In the genomic region with DNA sequence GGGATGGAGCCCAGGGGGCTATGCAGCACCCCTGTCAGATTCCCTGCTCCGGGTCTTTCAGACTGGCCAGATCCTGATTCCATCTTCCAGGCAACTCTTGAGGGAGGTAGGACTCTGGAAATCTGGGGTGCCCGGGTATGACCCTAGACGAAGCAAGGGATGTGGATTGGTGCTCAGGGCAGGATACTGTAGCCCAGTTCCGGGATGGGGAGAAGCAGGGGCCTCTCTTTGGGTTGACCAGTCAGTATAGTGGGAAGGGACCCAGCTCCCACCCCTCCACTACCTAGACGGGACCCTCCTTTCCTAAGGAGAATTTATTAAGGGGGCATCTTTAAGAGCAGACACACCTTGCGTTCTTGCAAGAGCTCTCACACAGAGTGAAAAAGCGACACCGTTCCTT, we compare ENCODE assay signal across 10 mouse cellular contexts. TPM values are rescaled to one million over a fixed set of nuclear protein-coding genes. Genes with fewer than 3 reads are reported as not detected.
A peak's percentile ranks its signal among the peaks of the same experiment; 100 is the strongest.
DNase-seq lines count a peak whose midpoint lies in the region; ATAC-seq and TF ChIP-seq lines count a peak whose summit lies in the region.
"Had no signal": no experiment of that assay in that cellular context is flagged by ENCODE, and none has a peak within 500 bp of the region (broad histone marks: within the 10 kb centered on the region; RNA-seq: fewer than 3 reads in every experiment).

No protein-coding gene starts in this region.

- peak overlapping the region; percentile 23 for H3K9ac ChIP-seq in forebrain, embryonic 11.5 days (ENCODE audit: low read length)
- peak overlapping the region; percentile 25; the same call in 1 of the 2 replicates for H3K9ac ChIP-seq in hindbrain, postnatal 0 days (replicated peaks; ENCODE audit: low read length)
- peak overlapping the region; percentile 33; the same call in 1 of the 2 replicates for H3K9ac ChIP-seq in neural tube, embryonic 12.5 days

- H3K4me2 ChIP-seq in forebrain, embryonic 11.5 days (ENCODE audit: low read depth, low read length, severe bottlenecking) = peak overlapping the region; percentile 29
- peak overlapping the region; percentile 49 for H3K4me2 ChIP-seq in hindbrain, postnatal 0 days (ENCODE audit: low read depth, low read length)
- peak overlapping the region; percentile 53 for H3K4me2 ChIP-seq in neural tube, embryonic 12.5 days (replicated peaks)

- H3K27ac ChIP-seq in layer of hippocampus, adult 2 months = peak overlapping the region; percentile 14; the same call in 1 of the 2 replicates
- no peak overlapping the region for H3K27ac ChIP-seq in forebrain, embryonic 11.5 days (ENCODE audit: low read depth, low read length)
- peak overlapping the region; percentile 69 for H3K27ac ChIP-seq in hindbrain, postnatal 0 days
- H3K27ac ChIP-seq in neural tube, embryonic 12.5 days = no peak overlapping the region

- DNase-seq in layer of hippocampus, adult 2 months (ENCODE audit: low spot score in 2 of 2) = no peak
- DNase-seq in layer of hippocampus, postnatal 10 days (ENCODE audit: low spot score in 2 of 2) = no peak
- DNase-seq in forebrain, embryonic 11.5 days (ENCODE audit: low spot score) = no peak
- no peak for DNase-seq in hindbrain, postnatal 0 days (ENCODE audit: low spot score)
- no peak for DNase-seq in cerebellum, adult 8-10 months
- DNase-seq in gastrocnemius, adult 8-10 months (ENCODE audit: low spot score in 2 of 2) = no peak

- no peak for TF ChIP-seq CTCF in layer of hippocampus, adult 2 months (conservative IDR thresholded peaks at IDR 0.05)
- TF ChIP-seq CTCF in hindbrain, postnatal 0 days (IDR thresholded peaks at IDR 0.05; ENCODE audit: low read depth) = no peak

- peaks cover 2% of the 10 kb centered on the region; the same call in 1 of the 2 replicates for H3K4me1 ChIP-seq in forebrain, embryonic 11.5 days (replicated peaks; ENCODE audit: control insufficient read depth, insufficient read depth, low read length)
- no peaks in the 10 kb centered on the region for H3K4me1 ChIP-seq in hindbrain, postnatal 0 days (ENCODE audit: insufficient read depth, low read length)
- H3K4me1 ChIP-seq in neural tube, embryonic 12.5 days = peaks cover 3% of the 10 kb centered on the region

- H3K4me3 ChIP-seq in layer of hippocampus, adult 2 months = peak overlapping the region; percentile 36
- peak overlapping the region; percentile 13; the same call in 1 of the 2 replicates for H3K4me3 ChIP-seq in forebrain, embryonic 11.5 days (ENCODE audit: low read depth, low read length)
- peak overlapping the region; percentile 29 for H3K4me3 ChIP-seq in hindbrain, postnatal 0 days (ENCODE audit: low read length)
- H3K4me3 ChIP-seq in neural tube, embryonic 12.5 days = peak overlapping the region; percentile 5; the same call in 1 of the 2 replicates

- no peaks in the 10 kb centered on the region for H3K27me3 ChIP-seq in forebrain, embryonic 11.5 days (ENCODE audit: control insufficient read depth, insufficient read depth, low read length)
- H3K27me3 ChIP-seq in hindbrain, postnatal 0 days (ENCODE audit: insufficient read depth, low read length) = no peaks in the 10 kb centered on the region
- H3K27me3 ChIP-seq in neural tube, embryonic 12.5 days (replicated peaks) = no peaks in the 10 kb centered on the region

- WGBS in forebrain, embryonic 11.5 days = 32% methylated on average over 8 of the region's 8 CpGs
- 41% methylated on average over 8 of the region's 8 CpGs for WGBS in hindbrain, postnatal 0 days
- WGBS in neural tube, embryonic 12.5 days = 23% methylated on average over 8 of the region's 8 CpGs

- ATAC-seq in forebrain, embryonic 11.5 days (replicated peaks; ENCODE audit: low FRiP score) = peak; percentile 55
- ATAC-seq in hindbrain, postnatal 0 days = peak; percentile 57
- peak; percentile 38 for ATAC-seq in neural tube, embryonic 12.5 days (ENCODE audit: low FRiP score, low read depth)
- no peak for ATAC-seq in activated CD4-positive, CD25-positive, alpha-beta regulatory T cell, adult 4 months

- H3K9me3 ChIP-seq in forebrain, embryonic 11.5 days (ENCODE audit: control insufficient read depth, low read length) = no peaks in the 10 kb centered on the region
- H3K9me3 ChIP-seq in hindbrain, postnatal 0 days (ENCODE audit: low read length) = no peaks in the 10 kb centered on the region
- no peaks in the 10 kb centered on the region for H3K9me3 ChIP-seq in neural tube, embryonic 12.5 days

- H3K36me3 ChIP-seq in forebrain, embryonic 11.5 days (ENCODE audit: control insufficient read depth, insufficient read depth, low read length) = no peaks in the 10 kb centered on the region
- no peaks in the 10 kb centered on the region for H3K36me3 ChIP-seq in hindbrain, postnatal 0 days (ENCODE audit: insufficient read depth, low read length)
- H3K36me3 ChIP-seq in neural tube, embryonic 12.5 days = no peaks in the 10 kb centered on the region

RNA-seq across cellular contexts. Expression of a gene that starts 0.6 kb away (rescaled TPM):
- 10 to 100 TPM; 10.1 to 18.6 TPM for total RNA-seq in layer of hippocampus, adult 2 months (2021)
- 10 to 100 TPM; 20.0 to 20.9 TPM for total RNA-seq in layer of hippocampus, postnatal 10 days (2021)
- polyA plus RNA-seq in forebrain, embryonic 11.5 days (2014; fragmentation: Nextera tagmentation; extraction: Ambion mirVana) = 6.4 and 6.5 TPM in 2 replicates
- 31.8 and 46.5 TPM in 2 replicates for total RNA-seq in hindbrain, postnatal 0 days (2014; rRNA removed)
- 35.2 and 38.2 TPM in 2 replicates for polyA plus RNA-seq in hindbrain, postnatal 0 days (2015; fragmentation: Nextera tagmentation; extraction: Ambion mirVana)
- polyA plus RNA-seq in neural tube, embryonic 12.5 days (2016; fragmentation: Nextera tagmentation; extraction: Ambion mirVana) = 8.7 and 10.7 TPM in 2 replicates
- not detected for polyA plus RNA-seq in activated CD4-positive, CD25-positive, alpha-beta regulatory T cell, adult 4 months (2017; shearing (Covaris generic))
- total RNA-seq in gastrocnemius, adult 8-10 months (2022) = not detected
- total RNA-seq: hematopoietic stem cell, adult 5-6 weeks; liver, adult 2 months had no signal
- polyA plus RNA-seq: liver, adult 2 months had no signal

RNA-seq across cellular contexts. Expression of a gene that starts 37.3 kb away (rescaled TPM):
- total RNA-seq in layer of hippocampus, adult 2 months (2021) = 100 to 1,000 TPM; 156 to 163 TPM
- total RNA-seq in layer of hippocampus, postnatal 10 days (2021) = 100 to 1,000 TPM; 130 to 132 TPM
- polyA plus RNA-seq in forebrain, embryonic 11.5 days (2014; fragmentation: Nextera tagmentation; extraction: Ambion mirVana) = 7.6 and 9.5 TPM in 2 replicates
- 35.5 and 39.9 TPM in 2 replicates for total RNA-seq in hindbrain, postnatal 0 days (2014; rRNA removed)
- 2.9 and 3.7 TPM in 2 replicates for polyA plus RNA-seq in hindbrain, postnatal 0 days (2015; fragmentation: Nextera tagmentation; extraction: Ambion mirVana)
- polyA plus RNA-seq in neural tube, embryonic 12.5 days (2016; fragmentation: Nextera tagmentation; extraction: Ambion mirVana) = 11.6 and 13.7 TPM in 2 replicates
- 1 to 10 TPM; 1.9 to 2.3 TPM for polyA plus RNA-seq in activated CD4-positive, CD25-positive, alpha-beta regulatory T cell, adult 4 months (2017; shearing (Covaris generic))
- total RNA-seq in gastrocnemius, adult 8-10 months (2022) = 1 to 10 TPM in 2 of 4 experiments, under 1 TPM in 2; 0.61 to 1.0 (median 0.98) TPM

Comparison
In these comparisons a context has a peak if more than half of its experiments do, and no peak if none do; other contexts are left out.
1. H3K27ac ChIP-seq: peak in layer of hippocampus, adult 2 months (single experiment) and hindbrain, postnatal 0 days (single experiment); none in forebrain, embryonic 11.5 days (single experiment) and neural tube, embryonic 12.5 days (single experiment).
2. RNA of a gene that starts 0.6 kb away (total RNA-seq): 31.8 to 46.5 TPM in hindbrain, postnatal 0 days, 20.0 to 20.9 TPM in layer of hippocampus, postnatal 10 days and 10.1 to 18.6 TPM in layer of hippocampus, adult 2 months; not detected in gastrocnemius, adult 8-10 months; every median in the first group is over 10 times any median in the second.
3. RNA of a gene that starts 37.3 kb away (total RNA-seq): 156 to 163 TPM in layer of hippocampus, adult 2 months, 130 to 132 TPM in layer of hippocampus, postnatal 10 days and 35.5 to 39.9 TPM in hindbrain, postnatal 0 days; 0.61 to 1.0 TPM in gastrocnemius, adult 8-10 months; every median in the first group is over 10 times any median in the second.
4. Peak in every context shown above with its lines, with median percentiles within 50 percentile points of each other: H3K4me3 ChIP-seq, H3K4me2 ChIP-seq and H3K9ac ChIP-seq.